Mouse (Mus musculus) right cerebral cortex, postnatal 25 days (tissue): ENCODE data around the gene Trim2.

Source experiments
- DNase-seq: peaks from one replicate; pipeline ENCODE4 v3.0.0; 2022

Trim2 gene

DNA sequence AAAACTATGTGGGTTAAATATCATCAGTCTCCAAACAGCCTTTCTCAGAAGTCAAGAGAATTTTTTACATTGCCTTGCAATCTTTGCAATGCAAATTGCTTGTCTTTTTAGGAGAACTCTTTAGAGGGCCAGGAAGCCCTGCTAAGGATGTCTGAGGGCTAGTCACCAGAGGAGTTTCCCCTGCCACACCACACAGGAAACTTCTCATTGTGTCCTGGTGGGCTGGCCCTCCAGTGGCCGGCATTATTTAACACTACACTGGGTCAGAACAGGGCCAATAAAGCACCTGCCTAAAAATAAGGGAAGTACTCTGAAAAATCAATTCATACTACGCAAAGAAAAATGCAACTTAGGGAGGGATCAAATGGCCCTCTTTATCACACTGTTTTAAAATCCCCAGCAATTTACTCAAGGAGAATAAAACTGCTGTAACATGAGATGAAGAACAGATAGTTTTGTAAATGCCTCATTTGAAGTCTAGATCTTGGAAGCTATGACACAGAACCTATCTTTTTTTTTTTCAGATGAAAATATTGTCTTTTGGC lies 87.4 kb downstream of the Trim2 start:
- no peak for DNase-seq

DNA sequence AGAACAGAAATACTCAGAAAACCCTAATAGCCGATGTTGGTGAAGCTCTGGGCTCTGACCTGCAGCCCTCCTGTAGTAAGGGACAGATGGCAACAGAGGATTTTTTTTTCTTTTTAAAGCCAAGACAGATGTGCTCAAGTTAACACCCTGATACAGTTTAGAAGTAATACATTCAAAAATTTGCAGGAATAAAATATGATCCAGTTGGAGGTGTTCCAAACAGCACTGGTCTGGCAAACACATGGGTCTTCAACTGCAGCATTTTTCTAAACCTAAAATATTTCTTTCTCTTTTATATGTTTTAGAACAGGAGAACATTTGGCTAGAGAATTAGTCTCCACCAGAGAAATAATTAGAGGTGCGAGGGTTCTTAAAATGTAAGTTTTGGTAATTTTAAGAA lies 88.2 kb downstream of the Trim2 start:
- no peak for DNase-seq

DNA sequence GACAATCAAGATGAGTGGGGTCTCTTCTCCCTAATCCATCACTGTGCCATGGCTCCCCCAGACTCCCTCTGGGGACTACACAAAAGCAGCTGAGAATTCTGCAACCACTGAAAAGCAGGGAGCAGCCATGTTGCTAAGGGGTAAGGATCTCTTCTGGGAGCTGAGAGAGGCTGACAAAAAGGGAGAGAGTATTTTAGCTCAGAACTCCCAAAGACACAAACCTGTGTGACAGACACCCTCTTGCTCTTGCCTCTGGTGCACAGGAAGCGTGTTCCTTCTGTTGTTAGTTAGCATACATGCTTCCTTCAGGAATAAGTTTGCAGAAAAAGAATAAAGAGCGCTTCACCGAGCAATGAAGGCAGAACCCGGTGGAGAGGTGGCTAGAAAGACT lies 88.7 kb downstream of the Trim2 start:
- no peak for DNase-seq

GRCm38 (mm10) chr3:84217118-84217960 lies 89.3 kb downstream of the Trim2 start:
- DNase-seq: no peak

DNA sequence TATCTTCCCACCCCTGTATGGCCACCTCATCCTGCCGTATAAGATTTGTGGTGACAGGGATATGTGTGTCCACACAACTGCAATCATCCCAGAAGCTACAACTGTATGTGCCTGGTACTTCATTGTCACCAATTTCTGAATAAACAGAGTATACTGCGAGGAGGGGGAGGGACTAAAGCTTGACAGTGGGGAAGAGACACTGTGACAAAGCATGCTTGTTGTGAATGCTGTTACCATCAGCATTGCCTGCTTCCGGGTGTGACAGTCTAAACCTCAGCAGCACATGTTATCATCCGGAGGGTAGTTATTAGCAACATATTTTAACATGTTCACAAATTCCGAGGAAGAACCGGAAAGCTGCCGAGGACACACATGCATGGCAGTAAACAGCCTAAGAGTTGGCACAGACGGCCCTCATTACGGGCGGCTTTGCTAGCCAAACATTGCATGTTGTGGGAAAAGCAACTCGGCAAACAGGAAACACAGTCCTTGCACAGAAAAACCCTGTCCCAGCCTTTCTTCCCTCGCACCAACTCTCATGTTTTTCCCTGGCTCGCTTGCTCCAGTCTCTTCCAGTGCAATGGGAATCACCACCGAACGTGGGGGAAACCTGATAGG lies 90.8 kb downstream of the Trim2 start:
- no peak for DNase-seq

- DNase-seq: no peak
Measured at GRCm38 (mm10) chr3:84215253-84215652, 91.4 kb downstream of the Trim2 start.

GRCm38 (mm10) chr3:84214501-84214900 lies 92.2 kb downstream of the Trim2 start:
- no peak for DNase-seq

- no peak for DNase-seq
Measured at GRCm38 (mm10) chr3:84211340-84211875, 95.3 kb downstream of the Trim2 start.

DNA sequence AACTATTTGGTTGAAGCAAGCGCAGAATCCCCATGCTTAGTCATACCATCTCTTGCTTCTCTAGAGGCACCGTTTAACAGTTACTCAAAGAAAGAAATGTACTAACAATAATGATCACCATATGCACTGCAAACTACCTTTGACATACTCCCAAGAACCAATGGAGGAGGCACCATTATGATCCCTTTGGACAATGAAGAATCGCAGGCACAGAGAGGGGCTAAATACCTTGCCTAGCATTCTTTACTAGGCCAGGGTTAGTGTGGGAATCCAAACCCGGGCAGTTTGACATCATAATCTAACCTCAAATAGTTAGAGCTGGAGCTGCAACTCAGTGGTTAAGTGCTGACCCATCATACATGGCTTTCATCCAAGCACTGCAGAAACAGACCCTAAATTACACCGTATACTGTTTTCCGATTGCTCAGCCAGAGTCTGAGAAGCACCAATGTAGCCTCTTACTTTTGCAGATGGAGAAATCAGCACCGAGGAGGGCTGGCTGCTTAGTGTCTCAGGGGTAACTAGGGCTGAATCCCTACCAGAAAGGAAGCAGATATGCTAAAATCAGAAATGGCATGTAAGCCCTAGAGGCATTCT lies 97.7 kb downstream of the Trim2 start:
- no peak for DNase-seq

DNA sequence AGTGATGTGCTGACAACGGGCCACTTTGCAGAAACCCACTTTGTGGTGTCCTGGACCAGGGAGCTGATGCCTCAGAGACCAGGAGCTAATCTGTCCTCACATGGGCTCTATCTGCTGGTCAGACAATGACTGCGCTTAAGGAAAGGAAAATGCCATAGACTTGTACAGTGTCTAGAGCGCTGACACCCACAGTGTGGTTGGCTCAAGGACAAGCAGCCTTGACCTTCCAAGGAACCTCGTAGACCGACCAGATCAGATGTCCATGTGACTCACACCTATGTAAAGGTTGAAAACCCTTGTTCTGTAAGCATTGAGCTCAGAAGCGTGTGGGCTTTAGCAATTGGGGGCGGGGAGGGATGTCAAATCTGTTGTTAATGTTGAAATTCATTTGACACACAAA lies 98.2 kb downstream of the Trim2 start:
- no peak for DNase-seq

DNA sequence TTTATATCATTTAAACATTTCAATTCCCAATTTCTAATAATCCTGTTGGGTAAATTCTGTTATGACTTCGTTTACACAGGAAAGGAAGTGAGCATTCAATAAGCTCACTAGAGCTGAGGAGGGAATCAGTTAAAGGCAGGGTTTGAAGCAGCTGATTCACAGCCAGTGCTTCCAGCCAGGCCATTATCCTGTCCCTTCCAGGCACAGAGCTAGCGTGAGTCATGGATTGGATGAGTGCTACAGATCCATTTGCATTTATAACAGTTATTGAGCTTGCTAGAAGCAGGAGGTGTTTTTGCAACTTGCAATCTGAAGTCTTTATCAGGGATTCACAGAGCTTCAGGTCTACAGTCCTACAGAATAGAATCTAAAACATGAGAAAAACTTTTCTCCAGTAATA lies 99.3 kb downstream of the Trim2 start:
- no peak for DNase-seq

DNA sequence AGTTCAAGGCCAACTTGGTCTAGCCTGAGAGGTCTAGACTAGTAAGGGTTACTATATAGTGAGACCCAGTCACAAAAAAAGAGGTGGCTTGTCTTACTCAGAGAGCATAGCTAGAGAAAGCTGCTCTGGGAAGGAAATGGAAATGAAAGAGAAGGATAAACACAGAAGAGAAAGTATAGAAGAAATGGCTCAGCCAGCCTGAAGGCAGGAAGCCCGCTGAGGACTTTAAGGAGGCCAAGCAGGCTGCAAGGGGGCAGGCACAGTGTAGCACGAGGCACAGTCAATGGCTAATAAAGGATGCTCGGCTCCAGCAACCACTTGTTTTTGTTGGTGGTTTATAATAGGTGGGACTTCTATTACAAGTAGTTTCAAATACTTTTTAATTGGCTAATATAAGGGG lies 100.6 kb downstream of the Trim2 start:
- no peak for DNase-seq

GRCm38 (mm10) chr3:84205650-84206049 lies 101.0 kb downstream of the Trim2 start:
- DNase-seq: no peak

DNA sequence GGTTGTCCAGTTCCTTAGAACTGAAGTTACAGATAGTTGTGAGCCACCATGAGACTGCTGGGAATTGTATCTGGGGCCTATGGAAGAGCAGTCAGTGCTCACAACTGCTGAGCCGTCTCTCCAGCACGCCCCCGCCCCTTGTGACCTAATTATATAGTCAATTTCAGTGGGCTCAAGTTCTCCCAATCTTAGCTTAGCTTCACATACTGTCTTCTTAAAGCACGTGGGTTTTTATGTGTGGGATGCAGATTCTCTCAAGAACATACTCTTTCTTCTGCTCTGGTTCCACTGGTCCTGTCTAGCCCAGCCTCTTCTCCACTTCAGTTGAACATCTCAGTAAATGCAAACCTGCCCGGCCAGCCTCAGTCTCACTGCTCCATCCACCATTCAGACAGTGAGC lies 102.0 kb downstream of the Trim2 start:
- no peak for DNase-seq

- DNase-seq: no peak
Measured at GRCm38 (mm10) chr3:84200559-84201420, 105.9 kb downstream of the Trim2 start.

DNA sequence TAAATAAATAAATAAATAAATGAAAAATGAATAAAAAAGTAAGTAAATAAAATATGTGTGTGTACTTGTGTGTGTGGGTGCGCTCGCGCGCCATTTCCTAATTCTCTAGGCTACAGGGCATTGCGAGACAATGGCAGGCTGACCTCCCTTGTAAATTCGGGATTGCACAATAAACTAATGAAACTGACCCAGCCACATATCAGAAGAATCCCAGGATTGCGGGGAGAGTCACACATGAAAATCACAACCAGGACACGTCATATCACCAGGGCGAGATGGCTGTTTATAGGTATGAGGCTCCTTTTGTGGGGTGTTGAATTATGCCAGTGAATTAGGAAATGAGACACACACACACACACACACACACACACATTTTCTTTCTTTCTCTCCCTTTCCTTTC lies 107.2 kb downstream of the Trim2 start:
- DNase-seq: no peak

DNA sequence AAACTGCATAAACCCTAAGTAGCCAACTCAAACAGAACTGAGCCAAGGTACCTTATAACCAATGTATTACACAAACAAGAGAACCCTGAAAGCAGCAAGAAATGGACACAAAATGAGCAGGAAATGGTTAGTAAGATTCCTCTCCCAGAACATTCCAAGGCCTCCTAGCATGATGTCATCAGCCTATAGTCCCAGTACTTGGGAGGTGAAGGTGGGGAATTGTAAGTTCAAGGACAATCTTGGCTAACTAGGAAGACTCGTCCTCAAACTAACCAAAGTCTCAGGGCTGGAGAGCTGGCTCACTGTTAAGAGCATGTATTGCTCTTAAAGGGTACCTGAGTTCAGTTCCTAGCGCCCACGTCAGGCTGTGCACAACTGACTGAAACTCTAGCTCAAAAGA lies 108.4 kb downstream of the Trim2 start:
- DNase-seq: no peak

- no peak for DNase-seq
Measured at GRCm38 (mm10) chr3:84193881-84194280, 112.8 kb downstream of the Trim2 start.

DNA sequence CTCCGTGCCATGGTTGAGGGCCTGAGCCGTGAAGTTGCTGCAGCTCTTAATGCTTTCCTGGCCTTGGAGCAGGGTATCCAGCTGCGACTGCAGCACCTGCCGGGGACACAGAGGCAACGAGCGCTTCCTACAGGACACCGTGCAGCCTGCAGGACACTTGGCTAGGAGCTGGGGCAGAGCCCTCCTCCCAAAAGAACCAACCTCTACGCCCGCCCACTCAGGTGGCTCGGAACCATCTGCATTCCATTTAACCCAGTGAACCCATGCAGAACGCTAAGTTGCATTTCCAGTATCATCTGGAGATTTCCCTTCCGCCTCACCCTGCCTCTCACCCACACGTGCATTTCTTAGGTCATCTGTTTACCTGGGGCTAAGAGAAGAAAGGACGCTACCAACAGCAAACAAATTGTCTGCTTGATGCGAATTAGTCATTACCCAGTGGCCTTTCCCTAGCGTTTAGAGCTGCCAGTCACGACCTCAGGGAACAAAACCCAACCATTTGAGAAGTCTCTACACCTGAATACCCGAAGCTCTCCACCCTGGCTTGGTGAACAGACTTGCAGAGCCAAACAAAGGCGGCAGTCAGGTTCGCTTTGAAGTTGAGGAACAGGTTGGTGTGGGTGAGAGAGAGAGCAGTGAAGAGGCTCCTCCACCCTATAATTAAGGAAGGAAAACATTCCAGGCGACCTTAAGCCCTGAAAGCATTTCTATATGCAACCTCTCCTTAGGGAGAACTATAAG lies 115.4 kb downstream of the Trim2 start:
- no peak for DNase-seq

DNA sequence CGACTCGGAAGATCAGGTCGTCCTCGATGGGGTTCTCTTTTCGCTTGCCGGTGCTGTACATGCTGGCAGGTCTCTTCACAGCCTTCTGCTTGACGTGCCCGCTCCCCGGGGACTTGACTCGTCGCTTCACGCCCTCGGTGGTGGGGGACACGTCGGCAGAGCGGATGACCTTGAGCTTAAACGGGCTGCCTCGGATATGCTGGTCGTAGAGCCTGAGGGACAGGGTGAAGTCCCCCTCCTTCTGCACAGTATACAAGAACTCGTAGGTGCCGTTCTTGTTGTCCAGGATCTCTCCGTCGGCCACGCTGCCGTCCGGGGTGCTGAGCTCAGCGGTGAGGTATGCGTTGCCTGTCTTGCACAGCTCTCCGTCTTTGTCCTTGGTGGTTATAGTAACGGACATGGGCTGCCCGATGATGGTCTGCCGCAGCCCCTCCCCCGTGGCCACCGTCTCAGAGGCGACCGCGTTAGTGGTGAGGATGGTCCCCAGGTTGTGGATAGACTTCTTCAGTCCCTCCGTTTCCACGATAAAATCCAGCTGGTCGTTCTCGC lies 116.1 kb downstream of the Trim2 start:
- no peak for DNase-seq

DNA sequence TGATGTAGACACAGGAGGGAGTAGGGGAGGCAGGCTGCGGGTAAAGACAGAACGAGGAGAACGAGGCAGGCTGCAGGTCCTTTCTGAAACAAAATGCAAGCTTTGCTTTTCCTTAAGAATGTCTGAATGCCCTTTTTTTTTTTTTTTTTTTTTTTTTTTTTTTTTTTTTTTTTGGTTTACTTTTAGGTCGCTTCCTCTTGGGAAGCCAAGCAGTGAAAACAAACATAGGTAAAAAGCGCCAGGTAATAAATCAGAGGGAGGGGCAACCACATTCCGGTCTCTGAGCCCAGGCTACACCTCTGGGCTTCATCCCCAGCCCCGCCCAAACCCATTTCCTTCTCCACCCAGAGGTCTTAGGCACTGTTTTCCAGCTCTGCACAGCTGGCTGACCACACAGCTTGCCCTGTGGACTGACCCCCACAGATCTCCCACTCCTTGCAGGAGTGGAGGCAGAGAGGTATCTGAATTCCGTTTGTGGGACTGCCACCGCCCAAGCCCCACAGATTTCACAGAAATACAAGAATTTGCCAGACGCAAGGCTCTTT lies 117.0 kb downstream of the Trim2 start:
- DNase-seq: no peak
